Mouse (Mus musculus): ENCODE data around the gene Pde5a.

Gene Pde5a

GRCm38 (mm10) chr3:122728852-122729600 is at the start of gene Pde5a:
Pde5a (plus strand) TSS chr3:122728947.
- DNase-seq, result peak; percentile 80 to 85

DNA sequence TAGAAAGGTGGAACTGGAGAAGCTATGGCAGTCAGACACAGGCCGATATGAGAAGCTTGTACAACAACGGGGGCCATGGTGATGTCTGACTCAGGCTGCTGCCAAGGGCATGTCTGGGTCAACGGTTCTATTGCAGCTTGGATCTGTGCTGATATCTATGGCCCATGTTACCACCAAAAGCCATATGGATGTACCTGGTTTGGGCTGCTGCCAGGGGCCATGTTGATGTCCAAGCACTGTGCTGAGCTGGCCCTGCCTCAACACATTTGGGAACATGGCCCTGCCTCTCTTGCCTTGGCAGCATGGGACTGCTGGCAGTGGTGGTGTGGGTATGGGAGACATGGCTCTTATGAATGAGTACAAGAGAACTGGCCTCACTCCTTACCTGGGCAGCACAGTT is 47.9 kb upstream of the Pde5a start:
- DNase-seq, result no peak

GRCm38 (mm10) chr3:122682352-122682751 is 46.4 kb upstream of the Pde5a start:
- no peak for DNase-seq

- DNase-seq, result no peak
These were observed 43.9 kb upstream of the Pde5a start for GRCm38 (mm10) chr3:122684832-122685231.

DNA sequence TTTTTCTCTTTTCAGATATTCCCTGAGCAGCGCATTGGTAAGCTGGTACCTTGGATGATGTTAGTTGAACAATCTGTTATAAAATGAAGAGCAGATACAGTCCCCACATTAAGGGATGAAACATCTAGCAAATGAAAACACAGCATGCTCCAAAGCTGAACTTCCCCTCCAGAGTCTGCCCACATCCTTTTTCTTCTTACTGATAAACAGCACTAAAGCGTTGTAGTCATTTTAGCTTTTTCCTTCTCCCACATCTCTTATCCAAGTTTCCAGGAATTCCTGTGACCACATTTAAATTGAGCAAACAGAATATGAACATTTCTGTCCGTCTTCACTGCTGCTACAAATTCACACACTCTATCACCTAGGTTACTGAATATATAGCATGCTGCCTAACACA is 35.7 kb upstream of the Pde5a start:
- DNase-seq, result no peak

- no peak for DNase-seq
These were observed 32.9 kb upstream of the Pde5a start for GRCm38 (mm10) chr3:122695870-122696269.

GRCm38 (mm10) chr3:122696672-122697071 is 32.1 kb upstream of the Pde5a start:
- DNase-seq, result no peak

DNA sequence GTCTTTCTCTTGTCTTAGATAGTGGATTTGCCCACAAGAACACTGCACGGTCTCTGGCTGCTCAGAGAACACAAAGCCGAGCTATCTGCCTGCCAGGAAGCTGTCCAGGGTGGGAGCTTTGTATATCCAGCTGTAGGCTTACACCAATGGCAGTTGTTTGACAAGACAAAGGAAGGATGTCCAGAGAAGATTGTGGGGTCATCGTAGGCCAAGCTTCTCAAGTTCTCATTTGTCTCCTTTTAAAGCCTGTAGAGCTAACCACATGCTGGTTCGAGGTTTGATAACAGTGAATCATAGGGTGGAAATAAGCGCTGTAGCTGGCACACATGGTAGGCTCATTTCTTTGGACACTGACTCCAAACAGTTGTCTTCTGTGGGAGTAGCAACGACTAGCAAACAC is 24.5 kb upstream of the Pde5a start:
- peak; percentile 66 to 77 for DNase-seq

GRCm38 (mm10) chr3:122705246-122705645 is 23.5 kb upstream of the Pde5a start:
- DNase-seq, result no peak

DNA sequence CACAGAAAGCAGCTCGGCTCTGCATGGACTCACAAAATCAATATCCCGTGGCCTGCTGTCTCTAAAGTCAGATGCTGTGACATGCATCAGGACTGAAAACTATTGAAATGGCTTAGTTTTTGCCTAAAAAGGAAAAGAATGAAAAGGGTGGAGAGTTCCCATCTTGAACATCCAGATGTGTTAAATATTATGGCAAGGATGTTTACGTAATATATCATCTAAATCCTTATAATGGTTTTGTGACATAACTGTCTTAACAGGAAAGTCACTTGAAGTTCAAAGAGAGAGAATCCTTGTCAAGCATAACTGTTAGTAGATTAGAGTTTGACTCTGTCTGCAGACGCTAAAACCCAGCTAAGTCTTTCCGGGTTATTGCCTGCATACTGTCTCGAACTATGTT is 20.3 kb upstream of the Pde5a start:
- DNase-seq, result no peak

DNA sequence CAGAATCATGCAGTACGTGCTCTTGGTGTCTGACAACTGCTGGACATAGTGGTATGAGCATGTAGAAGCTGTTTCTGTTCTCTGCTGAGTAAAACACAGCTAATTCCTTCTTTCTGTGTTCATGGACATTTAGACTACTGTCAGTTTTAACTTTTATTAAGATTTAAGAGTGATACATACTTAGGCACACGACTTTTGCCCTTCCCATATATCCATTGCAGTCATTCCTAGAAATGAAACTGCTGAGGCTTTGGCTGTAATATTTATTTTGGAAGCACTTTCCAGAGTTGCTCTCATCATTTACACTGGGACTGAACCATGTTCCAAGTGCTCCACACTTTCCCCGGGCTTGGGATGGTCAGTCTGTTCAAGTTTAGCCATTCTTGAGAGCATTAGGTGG is 18.6 kb upstream of the Pde5a start:
- no peak for DNase-seq

DNA sequence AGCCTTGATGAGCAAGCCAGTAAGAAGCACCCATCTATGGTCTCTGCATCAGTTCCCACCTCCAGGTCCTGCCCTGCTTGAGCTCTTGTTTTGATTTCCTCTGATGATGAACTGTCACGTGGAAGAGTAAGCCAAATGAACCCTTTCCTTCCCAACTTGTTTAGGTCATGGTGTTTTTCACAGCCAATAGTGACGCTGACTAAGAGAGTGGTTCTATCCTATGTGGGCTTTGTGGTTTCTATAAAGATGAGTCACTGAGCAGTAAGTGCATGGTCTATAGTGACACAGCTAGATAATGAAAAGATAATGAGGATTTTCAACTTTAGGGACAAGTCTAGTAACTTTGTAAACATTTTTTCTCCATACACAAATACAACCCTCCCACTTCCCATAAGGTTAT is 10.1 kb upstream of the Pde5a start:
- no peak for DNase-seq

GRCm38 (mm10) chr3:122721522-122721921 is 7.2 kb upstream of the Pde5a start:
- DNase-seq, result no peak

DNA sequence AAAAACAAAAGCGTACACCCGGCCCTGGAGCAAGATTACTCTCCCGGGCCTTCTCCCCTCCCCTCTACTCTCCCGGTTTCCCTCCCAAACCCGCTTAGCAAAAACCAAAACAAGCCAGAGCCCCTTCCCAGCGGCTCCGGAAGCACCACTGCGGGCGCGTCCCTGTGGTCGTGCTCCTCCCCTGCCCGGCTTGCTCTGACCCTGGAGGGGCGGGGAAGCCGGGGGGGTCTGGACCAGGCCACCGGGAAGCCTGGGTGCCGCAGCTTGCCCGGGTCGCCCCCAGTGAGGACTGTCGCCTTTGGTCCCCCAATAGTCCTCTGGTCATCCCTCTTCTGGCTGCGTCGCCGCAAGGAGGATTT is 833 bp downstream of the Pde5a start:
- peak; percentile 57 to 67 for DNase-seq

GRCm38 (mm10) chr3:122729960-122730740 is 1.4 kb downstream of the Pde5a start:
- DNase-seq, result peak; percentile 70 to 76

DNA sequence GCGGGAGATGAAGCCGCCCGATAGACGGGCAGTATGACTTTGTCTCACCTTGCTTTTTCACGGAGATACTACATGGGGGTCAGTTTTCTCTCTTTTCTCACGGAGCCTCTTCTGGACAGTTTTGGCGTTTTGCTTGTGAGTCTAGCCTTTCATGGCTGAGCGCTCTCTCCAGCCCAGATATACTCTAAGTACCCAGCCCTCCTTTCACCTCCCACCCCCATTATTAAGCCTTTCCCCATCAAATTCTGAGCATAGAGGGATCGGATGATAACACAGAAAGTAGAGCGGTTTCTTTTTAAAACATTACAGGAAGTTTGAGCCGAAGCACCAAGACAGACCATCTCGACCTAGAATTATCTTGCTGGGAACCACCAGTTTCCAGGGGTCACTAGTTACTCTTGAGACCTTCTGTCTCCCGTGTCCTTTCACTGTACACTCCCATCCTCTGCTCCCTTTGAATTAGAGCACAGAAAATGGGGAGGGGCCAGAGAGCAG is 2.0 kb downstream of the Pde5a start:
- DNase-seq, result no peak

DNA sequence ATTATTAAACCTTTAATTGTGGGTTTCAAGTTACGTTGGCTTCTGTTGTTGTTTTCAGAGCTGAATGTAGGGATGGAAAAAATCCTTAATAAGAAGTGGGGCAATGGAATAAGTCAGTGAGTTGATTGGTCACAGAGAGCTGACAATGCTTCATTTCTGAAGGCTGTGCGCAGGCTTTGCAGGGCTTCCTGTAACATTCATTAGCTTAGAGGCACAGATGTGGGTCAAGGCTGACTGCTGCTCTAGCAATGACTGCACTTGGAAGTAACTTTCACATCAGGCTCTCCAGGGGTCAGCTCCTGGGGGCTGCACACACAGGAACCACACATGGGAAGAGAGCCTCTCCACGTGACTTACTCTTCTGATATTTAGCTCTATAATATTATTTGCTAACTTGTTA is 5.1 kb downstream of the Pde5a start:
- DNase-seq, result no peak

DNA sequence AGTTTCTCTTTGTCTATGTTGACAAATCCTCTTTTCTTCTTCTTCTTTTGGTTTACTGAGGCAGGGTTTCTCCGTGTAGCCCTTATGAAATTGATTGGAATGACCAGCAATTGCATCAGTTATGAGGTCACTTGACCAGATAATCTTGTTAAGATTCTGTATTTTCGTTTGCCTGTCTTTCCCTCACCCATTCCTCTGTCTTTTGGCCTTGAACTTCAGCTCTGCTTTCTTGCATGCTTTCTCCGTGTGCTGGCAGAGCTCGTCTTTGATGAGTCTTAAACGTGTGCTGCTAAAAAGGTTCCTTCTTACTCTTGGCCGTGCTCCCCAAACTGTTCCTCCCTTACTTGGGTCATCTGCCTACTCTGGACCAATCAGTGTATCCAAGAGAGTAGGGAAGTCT is 5.6 kb downstream of the Pde5a start:
- DNase-seq, result no peak

DNA sequence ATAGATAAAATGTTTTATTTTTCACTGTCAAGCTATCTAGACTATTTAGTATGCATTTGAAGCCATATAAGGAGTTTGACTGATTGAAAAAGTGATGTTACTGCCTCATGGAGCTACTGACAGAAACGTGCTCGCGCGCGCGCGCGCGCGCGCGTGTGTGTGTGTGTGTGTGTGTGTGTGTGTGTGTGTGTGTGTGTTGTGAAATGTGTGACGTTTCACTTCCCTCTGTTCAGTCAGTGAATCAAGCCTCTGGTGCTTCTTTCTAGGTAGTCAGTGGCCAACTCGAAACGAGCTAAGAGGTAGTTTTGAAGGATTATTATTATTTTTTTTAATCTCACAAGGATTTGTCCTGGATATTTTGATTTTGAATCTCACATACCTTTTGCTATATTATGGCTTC is 10.7 kb downstream of the Pde5a start:
- no peak for DNase-seq

DNA sequence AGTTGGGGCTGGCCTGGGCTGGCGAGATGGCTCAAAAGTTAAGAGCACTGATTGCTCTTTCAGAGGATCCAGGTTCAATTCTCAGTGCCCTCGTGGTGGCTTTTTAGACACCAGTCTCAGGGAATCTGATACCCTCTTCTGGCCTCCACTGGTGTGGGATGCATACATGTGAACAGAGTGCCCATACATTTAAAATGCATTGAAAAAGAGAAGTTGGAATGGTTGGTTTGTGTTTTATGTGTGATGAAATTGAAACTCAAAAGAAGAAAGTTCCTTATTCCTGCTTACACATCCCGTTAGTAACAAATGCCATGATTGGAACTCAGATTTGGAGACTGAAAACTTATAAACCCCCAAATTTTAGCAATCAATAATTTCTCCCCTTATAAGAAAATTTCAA is 15.5 kb downstream of the Pde5a start:
- no peak for DNase-seq

GRCm38 (mm10) chr3:122747921-122748700 is 19.4 kb downstream of the Pde5a start:
- no peak for DNase-seq

DNA sequence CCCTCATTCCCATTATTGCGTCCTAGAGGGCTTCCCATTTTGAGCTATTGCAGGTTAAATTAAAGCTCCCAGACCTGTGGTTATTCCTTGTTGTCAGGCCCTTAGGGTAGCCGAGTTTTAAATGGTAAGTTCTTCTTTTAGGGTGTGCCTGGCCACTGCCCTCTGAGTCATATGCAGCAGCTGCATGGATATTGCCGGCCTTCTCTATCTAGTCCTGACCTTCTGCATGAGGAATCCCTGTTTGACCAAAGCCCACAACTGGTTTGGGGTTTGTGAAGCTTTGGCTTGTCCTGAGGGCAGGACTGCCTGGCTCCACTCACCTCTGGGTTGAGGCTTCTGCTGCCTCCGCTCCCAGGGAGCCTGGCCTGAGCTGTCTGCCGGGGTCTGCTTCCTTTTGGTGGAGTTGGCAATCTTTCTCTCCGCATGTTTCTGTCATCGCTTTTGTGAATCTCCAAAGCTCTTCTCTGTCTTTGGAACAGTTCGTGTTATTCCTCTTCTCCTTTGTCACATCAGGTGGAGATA is 34.6 kb downstream of the Pde5a start:
- no peak for DNase-seq

DNA sequence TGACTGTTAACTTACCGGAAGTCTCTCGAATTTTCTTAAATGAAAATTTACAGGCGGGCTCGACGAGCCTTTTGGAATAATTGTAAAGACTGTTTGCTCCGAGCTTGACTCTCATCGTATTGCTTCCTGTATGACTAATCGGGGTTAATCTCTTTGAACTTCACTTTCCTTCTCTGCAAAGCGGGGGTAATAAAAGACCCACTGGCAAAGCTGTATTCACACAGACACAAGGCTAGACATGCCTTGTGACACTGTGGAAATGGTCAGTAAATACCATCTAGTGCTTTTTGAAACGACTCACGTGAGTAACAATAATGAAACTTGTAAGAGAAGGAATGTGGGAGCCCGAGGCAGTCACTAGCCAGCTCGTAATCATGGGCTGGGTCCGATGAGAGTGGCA is 35.0 kb downstream of the Pde5a start:
- no peak for DNase-seq

All from lung, adult 18-20 months (tissue).